Mouse (Mus musculus) stomach, postnatal 0 days (tissue): ENCODE results near the gene Atp5j. TPM values are rescaled to one million over a fixed set of nuclear protein-coding genes. Genes with fewer than 3 reads are reported as not detected.

Experiments used
- ATAC-seq: fragments of 200-750 bp; cut with Nextera tagmentation; 2 replicates; pipeline ENCODE4 v1.8.0; 2017; ENCODE audit not compliant: low FRiP score, low TSS enrichment
- DNase-seq: peaks from one replicate; pipeline ENCODE4 v3.0.0-alpha.2; 2016; ENCODE audit warnings: low spot score
- H3K27ac ChIP-seq: fragments of 300-500 bp; sonication (generic); replicated peaks from 2 replicates; pipeline ENCODE4 v1.5.1; 2014; ENCODE audit warnings: mild to moderate bottlenecking, control low read depth
- H3K27me3 ChIP-seq: fragments of 300-500 bp; sonication (generic); 2 replicates; pipeline ENCODE4 v1.6.1; 2014; ENCODE audit warnings: low read length; ENCODE audit not compliant: control insufficient read depth, insufficient read depth
- H3K36me3 ChIP-seq: fragments of 300-500 bp; sonication (generic); 2 replicates; pipeline ENCODE4 v1.6.1; 2014; ENCODE audit warnings: low read length, mixed read lengths; ENCODE audit not compliant: control insufficient read depth, insufficient read depth
- H3K4me1 ChIP-seq: fragments of 300-500 bp; sonication (generic); replicated peaks from 2 replicates; pipeline ENCODE4 v1.6.1; 2014; ENCODE audit warnings: antibody characterized with exemption; ENCODE audit not compliant: control insufficient read depth, insufficient read depth
- H3K4me2 ChIP-seq: fragments of 300-500 bp; sonication (generic); replicated peaks from 2 replicates; pipeline ENCODE4 v1.6.1; 2014; ENCODE audit warnings: low read depth, mild to moderate bottlenecking, control low read depth, moderate library complexity
- H3K4me3 ChIP-seq: fragments of 300-500 bp; sonication (generic); 2 replicates; pipeline ENCODE4 v1.5.1; 2014; ENCODE audit warnings: low read depth, low read length, control low read depth
- H3K9ac ChIP-seq: fragments of 300-500 bp; sonication (generic); 2 replicates; pipeline ENCODE4 v1.6.1; 2014; ENCODE audit warnings: mild to moderate bottlenecking, low read length, control low read depth, mixed read lengths
- H3K9me3 ChIP-seq: fragments of 300-500 bp; sonication (generic); 2 replicates; pipeline ENCODE4 v1.6.1; 2016; ENCODE audit warnings: low read length; ENCODE audit not compliant: control insufficient read depth
- CTCF ChIP-seq: IDR thresholded peaks from 2 replicates; pipeline ENCODE4 v1.5.1; 2016; ENCODE audit warnings: antibody characterized with exemption, low read depth, mild to moderate bottlenecking, moderate library complexity
- EP300 ChIP-seq: optimal IDR thresholded peaks from 2 replicates; pipeline ENCODE3; 2016; ENCODE audit warnings: antibody characterized with exemption
- WGBS: fragments of 180-500 bp; shearing (Covaris S2); extraction: QIAGEN DNeasy Blood & Tissue Kit; methylation state at CpG from one replicate; pipeline ENCODE4 v1.1.7; 2014; 5-methylcytosine and 5-hydroxymethylcytosine counted together
- polyA plus RNA-seq: library from polyadenylated mRNA; unstranded; fragments of >200 nt; fragmentation: Nextera tagmentation; extraction: Ambion mirVana; gene quantifications from 2 replicates; pipeline ENCODE4 v1.2.1, GENCODE M21; 2015

Gene Atp5j
- 956 and 984 TPM in 2 replicates for polyA plus RNA-seq

DNA sequence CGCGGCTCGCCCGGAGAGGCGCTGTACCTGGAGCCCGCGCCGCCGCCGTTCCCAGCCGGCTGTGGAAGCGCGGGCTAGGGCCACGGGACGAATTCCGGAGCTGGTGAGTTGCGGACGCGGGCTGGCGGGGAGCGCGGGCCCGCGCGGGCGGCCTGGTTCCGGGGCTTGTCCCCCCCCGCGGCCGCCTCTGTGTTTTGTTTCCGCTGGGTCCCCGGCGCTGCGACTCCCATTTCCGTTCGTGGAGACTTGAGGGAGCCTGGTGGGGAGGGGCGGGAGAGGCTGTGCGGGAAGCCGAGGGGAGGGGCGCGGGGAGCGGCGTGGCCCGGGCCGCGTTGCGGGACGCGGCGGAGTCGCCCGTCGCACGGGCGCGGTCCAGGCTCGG is at the start of gene Atp5j:
Gene Atp5j (minus strand): TSS at position 185 of the 382 bp plus-strand sequence.
- TF ChIP-seq CTCF (no peak), EP300 (no peak)
- Histone ChIP-seq H3K27me3 (no peaks in the 10 kb centered on the region), H3K4me1 (no peaks in the 10 kb centered on the region), H3K9me3 (no peaks in the 10 kb centered on the region), H3K4me3 (peak within 1 kb of the TSS; percentile 88), H3K9ac (peak within 1 kb of the TSS; percentile 100), H3K27ac (peak within 1 kb of the TSS; percentile 100), H3K36me3 (peaks cover 5% of the 10 kb centered on the region), H3K4me2 (peak within 1 kb of the TSS; percentile 84)
- WGBS: under 1% methylated on average over 48 of the region's 57 CpGs
- peak; percentile 34 for ATAC-seq
- peak; percentile 80 for DNase-seq

DNA sequence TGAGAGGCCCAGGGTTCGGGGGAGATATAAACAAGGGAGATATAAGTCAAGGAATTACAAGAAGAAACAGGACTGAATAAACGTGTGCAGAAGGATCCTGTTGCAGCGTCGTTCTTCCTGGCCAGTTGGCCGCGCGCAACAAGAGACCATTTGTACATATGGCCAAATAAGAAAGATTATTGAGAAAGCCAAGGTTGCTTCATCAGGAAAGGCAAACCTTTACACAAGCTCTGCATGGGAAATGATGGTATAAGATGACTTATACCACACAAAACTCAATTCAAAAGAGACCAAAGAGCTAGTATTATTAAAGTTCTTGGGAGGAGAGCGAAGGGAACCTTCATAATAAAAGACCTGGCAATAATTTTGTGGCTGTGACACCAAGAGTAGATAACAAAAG is 49.1 kb upstream of the Atp5j start:
- Histone ChIP-seq H3K27me3 (no peaks in the 10 kb centered on the region), H3K9me3 (no peaks in the 10 kb centered on the region), H3K36me3 (no peaks in the 10 kb centered on the region), H3K4me1 (no peaks in the 10 kb centered on the region), H3K27ac (no peak overlapping the region), H3K4me3 (no peak overlapping the region), H3K4me2 (no peak overlapping the region), H3K9ac (no peak overlapping the region)
- ATAC-seq: no peak
- no peak for DNase-seq
- 67% methylated on average over 8 of the region's 8 CpGs for WGBS
- TF ChIP-seq EP300: no peak
- TF ChIP-seq CTCF: no peak

DNA sequence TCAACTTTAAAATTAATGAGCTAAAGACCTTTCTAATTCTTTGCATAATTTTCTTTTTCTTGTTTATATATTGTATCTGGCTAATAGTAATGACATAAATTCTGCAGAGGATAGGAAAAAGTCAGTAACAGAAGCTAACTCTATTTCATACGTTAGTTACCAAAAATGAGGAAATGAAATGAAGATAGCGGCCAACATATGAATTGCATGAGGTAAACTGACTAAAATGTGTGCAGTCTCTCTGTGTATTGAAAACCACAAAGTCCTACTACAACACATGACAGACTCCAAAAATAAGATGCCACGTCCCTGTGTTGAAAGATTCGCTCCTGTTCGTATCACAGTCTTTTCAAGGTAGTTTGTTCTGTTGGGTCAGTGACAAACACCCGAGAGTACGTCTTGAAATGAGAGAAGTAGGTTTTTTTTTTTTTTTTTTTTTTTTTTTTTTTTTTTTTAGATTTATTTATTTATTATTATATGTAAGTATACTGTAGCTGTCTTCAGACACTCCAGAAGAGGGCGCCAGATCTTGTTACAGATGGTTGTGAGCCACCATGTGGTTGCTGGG is 46.4 kb upstream of the Atp5j start:
- no peak for DNase-seq
- no peaks in the 10 kb centered on the region for H3K4me1 ChIP-seq
- no peak for ATAC-seq
- no peak overlapping the region for H3K4me3 ChIP-seq
- no peak overlapping the region for H3K27ac ChIP-seq
- H3K9ac ChIP-seq: no peak overlapping the region
- no peaks in the 10 kb centered on the region for H3K36me3 ChIP-seq
- WGBS: 90% methylated on average over 7 of the region's 8 CpGs
- TF ChIP-seq CTCF (no peak), EP300 (no peak)
- H3K27me3 ChIP-seq: no peaks in the 10 kb centered on the region
- no peaks in the 10 kb centered on the region for H3K9me3 ChIP-seq
- H3K4me2 ChIP-seq: no peak overlapping the region

DNA sequence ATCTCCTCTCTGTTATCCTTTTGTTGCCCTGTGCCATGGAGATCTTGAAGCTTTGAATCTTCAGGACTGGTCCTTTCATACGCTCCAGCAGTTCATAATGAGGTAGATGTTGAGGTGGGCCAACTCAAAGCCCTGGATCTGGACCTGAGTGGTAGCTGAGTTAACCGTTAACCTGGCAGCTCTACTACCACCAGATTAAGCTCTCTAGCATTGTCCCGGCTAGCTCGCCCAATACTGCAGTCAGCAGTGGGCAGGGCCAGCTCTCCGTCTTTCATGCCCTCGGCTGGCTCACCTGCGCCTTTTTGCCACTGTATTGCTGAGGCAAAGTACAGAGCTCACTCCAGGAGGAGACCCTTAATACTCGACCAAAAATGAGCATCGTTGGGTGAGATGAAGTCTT is 45.7 kb upstream of the Atp5j start:
- Histone ChIP-seq H3K27me3 (no peaks in the 10 kb centered on the region), H3K4me3 (no peak overlapping the region), H3K4me1 (no peaks in the 10 kb centered on the region), H3K36me3 (no peaks in the 10 kb centered on the region), H3K9me3 (no peaks in the 10 kb centered on the region), H3K9ac (no peak overlapping the region), H3K4me2 (no peak overlapping the region), H3K27ac (no peak overlapping the region)
- TF ChIP-seq CTCF (no peak), EP300 (no peak)
- 76% methylated on average over 9 of the region's 9 CpGs for WGBS
- no peak for DNase-seq
- no peak for ATAC-seq

DNA sequence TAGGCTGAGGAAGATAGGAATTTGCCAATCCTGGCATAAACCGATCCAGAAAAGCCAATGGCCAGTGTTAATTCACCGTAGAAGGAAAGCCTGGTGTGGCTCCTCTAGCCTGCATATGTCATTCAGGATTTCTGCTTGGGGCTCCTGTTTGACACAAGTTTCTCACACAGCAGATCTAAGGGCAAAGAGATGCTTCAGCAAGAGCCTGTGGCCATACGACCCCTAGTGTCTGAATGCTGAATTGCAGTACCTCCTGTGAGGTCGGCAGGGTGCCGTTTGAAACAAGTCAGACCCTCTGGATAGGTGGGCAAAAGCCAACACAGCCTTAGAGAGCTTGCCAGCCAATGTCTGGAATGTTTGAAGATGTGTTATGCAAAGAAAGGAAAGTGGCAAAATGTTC is 43.7 kb upstream of the Atp5j start:
- peak; percentile 56 for DNase-seq
- Histone ChIP-seq H3K4me1 (no peaks in the 10 kb centered on the region), H3K9me3 (no peaks in the 10 kb centered on the region), H3K27me3 (no peaks in the 10 kb centered on the region), H3K9ac (no peak overlapping the region), H3K27ac (no peak overlapping the region), H3K4me3 (no peak overlapping the region), H3K36me3 (no peaks in the 10 kb centered on the region), H3K4me2 (no peak overlapping the region)
- WGBS: 22% methylated on average over 5 of the region's 5 CpGs
- no peak for ATAC-seq
- TF ChIP-seq EP300: no peak
- peak; percentile 93 for TF ChIP-seq CTCF

DNA sequence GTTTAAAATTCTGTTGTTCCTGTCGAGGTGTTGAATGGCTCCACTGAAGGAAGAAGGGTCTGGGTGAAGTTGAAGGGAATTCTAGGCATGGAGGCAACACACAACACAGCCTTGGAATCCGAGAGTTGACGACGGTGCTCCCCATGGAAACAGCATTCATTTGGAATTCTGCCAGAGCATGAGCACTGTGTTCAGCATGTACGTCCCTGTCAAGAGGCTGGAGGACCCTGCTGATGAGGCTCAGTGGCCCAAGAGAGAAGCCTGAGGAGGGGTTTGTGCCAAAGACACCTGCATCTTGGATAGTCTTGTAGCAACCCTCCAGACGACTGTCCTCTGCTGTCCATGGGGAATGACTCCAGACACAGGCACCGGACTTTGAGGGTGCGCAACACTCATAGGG is 40.7 kb upstream of the Atp5j start:
- Histone ChIP-seq H3K9ac (no peak overlapping the region), H3K4me3 (no peak overlapping the region), H3K36me3 (no peaks in the 10 kb centered on the region), H3K27me3 (no peaks in the 10 kb centered on the region), H3K4me1 (no peaks in the 10 kb centered on the region), H3K9me3 (no peaks in the 10 kb centered on the region), H3K27ac (no peak overlapping the region), H3K4me2 (0 out of 2 replicates have a peak overlapping the region, but pooled peaks have one; percentile 52)
- TF ChIP-seq EP300 (no peak), CTCF (no peak)
- 46% methylated on average over 8 of the region's 8 CpGs for WGBS
- DNase-seq (no peak), ATAC-seq (no peak)
